Mouse (Mus musculus): ENCODE results near the gene Tmem247.

DNA sequence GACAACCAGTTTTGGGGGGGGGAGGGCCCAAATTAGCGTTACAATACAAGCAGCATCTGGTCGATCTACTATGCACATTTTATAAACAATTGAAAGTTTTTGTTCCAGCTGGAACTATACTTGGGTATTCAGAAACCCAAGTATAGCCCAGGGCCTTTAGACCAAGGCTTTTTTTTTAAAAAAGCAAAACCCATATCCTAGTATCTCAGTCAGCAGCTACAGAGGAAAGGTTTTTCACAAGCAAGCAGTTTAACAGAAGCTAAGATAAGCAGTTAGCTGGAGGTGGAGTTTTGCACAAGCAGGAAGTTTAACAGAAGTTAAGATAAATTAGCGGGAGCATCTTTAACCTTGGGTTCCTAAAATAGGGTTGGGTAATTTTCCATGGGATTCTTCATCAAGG is 9.7 kb downstream of the Tmem247 start:
- no peak for TF ChIP-seq POLR2A (IDR thresholded peaks at IDR 0.05; ENCODE audit: low read depth, low read length)
- no peak for TF ChIP-seq CTCF (IDR thresholded peaks at IDR 0.05; ENCODE audit: extremely low read depth, insufficient read length, insufficient replicate concordance, low read depth, low read length)

Measured in small intestine, adult 2 months (tissue).